11 mouse cellular contexts compared by ENCODE assay signal in the genomic region with DNA sequence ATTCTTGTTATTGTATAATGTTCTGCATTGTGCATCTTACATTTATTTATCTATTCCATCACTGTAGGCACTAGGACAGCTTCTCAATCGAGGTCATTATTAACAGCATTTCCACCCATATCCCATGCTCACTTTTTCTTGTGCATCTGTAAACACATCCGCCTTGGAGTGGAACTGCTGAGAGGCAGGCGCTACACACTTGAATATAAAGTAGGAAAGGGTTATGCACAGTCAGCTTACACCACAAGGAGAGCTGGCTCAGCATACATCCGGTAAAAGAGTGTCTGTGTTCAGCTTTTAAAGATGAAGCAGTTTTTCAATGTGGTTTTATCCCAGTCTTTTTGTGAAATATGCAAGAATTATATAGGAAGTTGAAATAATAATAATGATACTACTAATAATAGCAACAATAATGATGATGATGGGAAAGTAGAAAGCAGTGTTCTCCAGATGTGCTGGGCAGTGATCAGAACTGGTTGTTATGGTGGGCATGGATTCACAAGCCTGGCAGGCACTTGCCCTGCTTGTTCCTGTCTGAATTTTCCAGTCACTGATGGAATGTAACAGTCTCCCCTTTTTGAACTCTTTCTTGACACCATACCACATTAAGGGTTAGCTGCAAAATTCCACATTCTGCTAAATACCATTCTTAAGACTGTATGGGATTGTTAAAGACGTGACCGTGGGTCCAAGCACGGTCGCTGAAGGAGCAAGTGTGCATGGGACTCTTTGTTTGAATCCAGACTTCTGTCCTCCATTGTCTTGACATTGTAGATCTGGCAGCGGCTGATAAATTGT.
A peak's percentile ranks its signal among the peaks of the same experiment; 100 is the strongest.
DNase-seq lines count a peak whose midpoint lies in the region; ATAC-seq lines count a peak whose summit lies in the region.
"Had no signal": no experiment of that assay in that cellular context is flagged by ENCODE, and none has a peak within 500 bp of the region (broad histone marks: within the 10 kb centered on the region; RNA-seq: fewer than 3 reads in every experiment).

No protein-coding gene starts in this region.

- H3K4me3 ChIP-seq in lung, embryonic 16.5 days (ENCODE audit: low read length): no peak overlapping the region
- no peak overlapping the region for H3K4me3 ChIP-seq in neural tube, embryonic 14.5 days (ENCODE audit: low read depth, low read length)
- H3K4me3 ChIP-seq: limb, embryonic 15.5 days had no signal

- 36% methylated on average over 9 of the region's 9 CpGs for WGBS in lung, embryonic 16.5 days
- 51% methylated on average over 9 of the region's 9 CpGs for WGBS in neural tube, embryonic 14.5 days

- no peaks in the 10 kb centered on the region for H3K36me3 ChIP-seq in lung, embryonic 16.5 days (ENCODE audit: control insufficient read depth, insufficient read depth, low read length)
- H3K36me3 ChIP-seq in neural tube, embryonic 14.5 days (ENCODE audit: control insufficient read depth, insufficient read depth, low read length): no peaks in the 10 kb centered on the region
- H3K36me3 ChIP-seq: limb, embryonic 15.5 days had no signal

- ATAC-seq in lung, embryonic 16.5 days (ENCODE audit: low read depth): peak; percentile 51; the same call in 1 of the 2 replicates
- ATAC-seq in neural tube, embryonic 14.5 days (ENCODE audit: low read depth): peak; percentile 84; the same call in 1 of the 2 replicates

- no peak overlapping the region for H3K9ac ChIP-seq in lung, embryonic 16.5 days (ENCODE audit: low read length)
- no peak overlapping the region for H3K9ac ChIP-seq in neural tube, embryonic 14.5 days (replicated peaks; ENCODE audit: low read depth, low read length)
- H3K9ac ChIP-seq: limb, embryonic 15.5 days had no signal

- H3K27me3 ChIP-seq in lung, embryonic 16.5 days (ENCODE audit: control insufficient read depth, insufficient read depth, low read depth, low read length): no peaks in the 10 kb centered on the region
- no peaks in the 10 kb centered on the region for H3K27me3 ChIP-seq in neural tube, embryonic 14.5 days (ENCODE audit: control insufficient read depth, insufficient read depth, low read length)
- H3K27me3 ChIP-seq: limb, embryonic 15.5 days had no signal

- H3K27ac ChIP-seq in lung, embryonic 16.5 days (ENCODE audit: low read length): peak overlapping the region; percentile 75
- no peak overlapping the region for H3K27ac ChIP-seq in neural tube, embryonic 14.5 days (ENCODE audit: low read depth, low read length)
- H3K27ac ChIP-seq: limb, embryonic 15.5 days had no signal

- peak; percentile 12 for DNase-seq in embryo, embryonic 9.5 days (ENCODE audit: extremely low spot score)
- no peak for DNase-seq in embryo, embryonic 11 days
- DNase-seq in lung, postnatal 25 days (ENCODE audit: low spot score): no peak
- DNase-seq in liver: peak; percentile 14
- no peak for DNase-seq in c-Kit-positive CD71-positive TER-119-positive erythroid progenitor cells, embryonic 14.5 days (ENCODE audit: low spot score)
- no peak for DNase-seq in spleen, adult 18-20 months
- DNase-seq: cerebellum, adult 18-20 months; kidney, adult 11 months had no signal

- H3K4me2 ChIP-seq in lung, embryonic 16.5 days (ENCODE audit: low read depth, low read length): peak overlapping the region; percentile 25
- H3K4me2 ChIP-seq in neural tube, embryonic 14.5 days (ENCODE audit: low read depth, low read length): no peak overlapping the region
- H3K4me2 ChIP-seq: limb, embryonic 15.5 days had no signal

- no peaks in the 10 kb centered on the region for H3K9me3 ChIP-seq in lung, embryonic 16.5 days (ENCODE audit: control insufficient read depth, low read length)
- H3K9me3 ChIP-seq in neural tube, embryonic 14.5 days (ENCODE audit: control insufficient read depth, low read length): no peaks in the 10 kb centered on the region
- H3K9me3 ChIP-seq: limb, embryonic 15.5 days had no signal

- H3K4me1 ChIP-seq in lung, embryonic 16.5 days (replicated peaks; ENCODE audit: control insufficient read depth, insufficient read depth, low read length): peaks cover 16% of the 10 kb centered on the region
- H3K4me1 ChIP-seq in neural tube, embryonic 14.5 days (ENCODE audit: control insufficient read depth, insufficient read depth, low read length): no peaks in the 10 kb centered on the region
- H3K4me1 ChIP-seq: limb, embryonic 15.5 days had no signal

Comparison
In these comparisons a context has a peak if more than half of its experiments do, and no peak if none do; other contexts are left out.
1. DNase-seq: peak in embryo, embryonic 9.5 days (single experiment) and liver (single experiment); none in embryo, embryonic 11 days (single experiment), lung, postnatal 25 days (single experiment), c-Kit-positive CD71-positive TER-119-positive erythroid progenitor cells, embryonic 14.5 days (single experiment) and spleen, adult 18-20 months (0 of 2).